Mouse (Mus musculus): ENCODE measurements at regions not wholly inside any gene's neighbourhood (a gene's known extent, or its start where the extent isn't known, plus 50 kb on each side); places are given as distances from the start of the nearest gene placed in this dataset.
A peak's percentile ranks its signal among the peaks of the same experiment; 100 is the strongest.

DNA sequence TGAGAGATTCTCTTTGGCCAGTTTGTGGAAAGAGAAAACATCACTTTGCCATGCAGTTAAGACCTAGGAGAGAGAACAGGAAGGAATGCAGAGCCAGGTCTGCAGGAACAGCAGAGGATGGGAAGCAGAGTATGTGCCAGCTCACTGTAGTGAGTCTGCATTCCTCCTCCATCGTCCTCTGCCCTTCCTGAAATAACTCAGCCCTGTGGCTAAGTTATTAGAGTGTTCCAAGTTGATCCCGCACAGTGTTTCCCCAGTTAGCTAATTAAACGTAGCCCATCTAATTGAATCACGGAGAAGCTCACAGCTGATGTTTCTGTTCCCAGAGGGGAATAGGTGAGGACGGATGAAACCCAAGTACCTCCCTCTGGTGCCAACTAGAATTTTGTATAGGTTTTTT is 142.3 kb upstream of the Rack1 start:
- H3K4me1 ChIP-seq (replicated peaks; ENCODE audit: control insufficient read depth, insufficient read depth), result no peaks in the 10 kb centered on the region
- H3K4me2 ChIP-seq (replicated peaks; ENCODE audit: low read depth), result no peak overlapping the region
- WGBS, result 62% methylated on average over 5 of the region's 5 CpGs
- DNase-seq (ENCODE audit: low spot score), result no peak
- H3K9ac ChIP-seq (ENCODE audit: low read length), result no peak overlapping the region
- no peak for TF ChIP-seq EP300 (optimal IDR thresholded peaks at IDR 0.05)
- TF ChIP-seq CTCF (IDR thresholded peaks at IDR 0.05; ENCODE audit: low read depth), result no peak
- no peak for ATAC-seq (ENCODE audit: low FRiP score, low TSS enrichment)
- no peak overlapping the region for H3K4me3 ChIP-seq (ENCODE audit: low read depth, low read length)
- H3K27ac ChIP-seq (replicated peaks), result no peak overlapping the region
- H3K9me3 ChIP-seq (ENCODE audit: control insufficient read depth, low read length), result no peaks in the 10 kb centered on the region
- no peaks in the 10 kb centered on the region for H3K27me3 ChIP-seq (ENCODE audit: control insufficient read depth, insufficient read depth, low read length)
- H3K36me3 ChIP-seq (ENCODE audit: control insufficient read depth, insufficient read depth, low read length), result no peaks in the 10 kb centered on the region

GRCm38 (mm10) chr11:48661641-48662040 is 138.5 kb upstream of the Rack1 start:
- Histone ChIP-seq H3K9ac (ENCODE audit: low read length) (no peak overlapping the region), H3K27ac (replicated peaks) (no peak overlapping the region), H3K36me3 (ENCODE audit: control insufficient read depth, insufficient read depth, low read length) (no peaks in the 10 kb centered on the region), H3K4me3 (ENCODE audit: low read depth, low read length) (no peak overlapping the region), H3K4me2 (replicated peaks; ENCODE audit: low read depth) (no peak overlapping the region), H3K4me1 (replicated peaks; ENCODE audit: control insufficient read depth, insufficient read depth) (no peaks in the 10 kb centered on the region), H3K27me3 (ENCODE audit: control insufficient read depth, insufficient read depth, low read length) (no peaks in the 10 kb centered on the region), H3K9me3 (ENCODE audit: control insufficient read depth, low read length) (no peaks in the 10 kb centered on the region)
- no peak for DNase-seq (ENCODE audit: low spot score)
- ATAC-seq (ENCODE audit: low FRiP score, low TSS enrichment), result no peak
- TF ChIP-seq CTCF (IDR thresholded peaks at IDR 0.05; ENCODE audit: low read depth) (no peak), EP300 (optimal IDR thresholded peaks at IDR 0.05) (no peak)
- WGBS, result 43% methylated on average over 4 of the region's 4 CpGs

GRCm38 (mm10) chr11:48684781-48685314 is 115.3 kb upstream of the Rack1 start:
- no peak for TF ChIP-seq CTCF (IDR thresholded peaks at IDR 0.05; ENCODE audit: low read depth)
- TF ChIP-seq EP300 (optimal IDR thresholded peaks at IDR 0.05), result no peak

DNA sequence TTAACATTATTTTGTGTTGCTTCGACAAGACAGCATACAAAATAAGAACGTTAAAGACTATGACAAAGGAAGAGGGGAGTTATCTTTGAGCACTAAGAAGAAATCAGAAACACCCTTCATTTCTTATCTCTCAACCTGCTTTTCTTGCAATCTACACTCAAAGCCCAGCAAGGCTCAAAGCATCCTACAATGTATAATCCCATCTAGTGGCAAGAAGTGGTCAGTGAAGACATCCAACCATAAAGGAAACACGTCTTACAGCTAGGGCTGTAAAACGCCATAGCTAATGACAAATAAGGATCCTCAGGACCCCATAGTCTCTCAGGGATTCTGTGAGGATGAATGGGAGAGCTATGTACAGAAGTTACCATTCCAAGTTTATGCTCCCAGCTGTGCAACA is 110.1 kb upstream of the Rack1 start:
- no peak overlapping the region for H3K4me3 ChIP-seq (ENCODE audit: low read depth, low read length)

More at GRCm38 (mm10) chr11:48684781-48685314, 115.3 kb upstream of the Rack1 start:
- H3K4me1 ChIP-seq (replicated peaks; ENCODE audit: control insufficient read depth, insufficient read depth), result no peaks in the 10 kb centered on the region
- no peak overlapping the region for H3K4me3 ChIP-seq (ENCODE audit: low read depth, low read length)
- no peaks in the 10 kb centered on the region for H3K9me3 ChIP-seq (ENCODE audit: control insufficient read depth, low read length)
- no peak overlapping the region for H3K4me2 ChIP-seq (replicated peaks; ENCODE audit: low read depth)
- H3K27ac ChIP-seq (replicated peaks), result no peak overlapping the region
- no peaks in the 10 kb centered on the region for H3K27me3 ChIP-seq (ENCODE audit: control insufficient read depth, insufficient read depth, low read length)
- H3K36me3 ChIP-seq (ENCODE audit: control insufficient read depth, insufficient read depth, low read length), result no peaks in the 10 kb centered on the region
- H3K9ac ChIP-seq (ENCODE audit: low read length), result no peak overlapping the region
- ATAC-seq (ENCODE audit: low FRiP score, low TSS enrichment) (0 out of 2 replicates have a peak, but pooled peaks have one; percentile 10), DNase-seq (ENCODE audit: low spot score) (no peak)
- 63% methylated on average over 3 of the region's 3 CpGs for WGBS

GRCm38 (mm10) chr11:48696352-48696751 is 103.8 kb upstream of the Rack1 start:
- H3K36me3 ChIP-seq (ENCODE audit: control insufficient read depth, insufficient read depth, low read length), result no peaks in the 10 kb centered on the region
- H3K4me1 ChIP-seq (replicated peaks; ENCODE audit: control insufficient read depth, insufficient read depth), result no peaks in the 10 kb centered on the region
- no peak overlapping the region for H3K4me3 ChIP-seq (ENCODE audit: low read depth, low read length)
- DNase-seq (ENCODE audit: low spot score) (no peak), ATAC-seq (ENCODE audit: low FRiP score, low TSS enrichment) (no peak)
- H3K9me3 ChIP-seq (ENCODE audit: control insufficient read depth, low read length), result no peaks in the 10 kb centered on the region
- no peak overlapping the region for H3K4me2 ChIP-seq (replicated peaks; ENCODE audit: low read depth)
- WGBS, result 84% methylated on average over 2 of the region's 2 CpGs
- no peak overlapping the region for H3K9ac ChIP-seq (ENCODE audit: low read length)
- H3K27ac ChIP-seq (replicated peaks), result no peak overlapping the region
- no peaks in the 10 kb centered on the region for H3K27me3 ChIP-seq (ENCODE audit: control insufficient read depth, insufficient read depth, low read length)
- TF ChIP-seq EP300 (optimal IDR thresholded peaks at IDR 0.05), result no peak
- no peak for TF ChIP-seq CTCF (IDR thresholded peaks at IDR 0.05; ENCODE audit: low read depth)

More for the DNA sequence above, 110.1 kb upstream of the Rack1 start:
- WGBS, result 75% methylated on average over 4 of the region's 4 CpGs
- Histone ChIP-seq H3K9ac (ENCODE audit: low read length) (no peak overlapping the region), H3K27me3 (ENCODE audit: control insufficient read depth, insufficient read depth, low read length) (no peaks in the 10 kb centered on the region), H3K9me3 (ENCODE audit: control insufficient read depth, low read length) (no peaks in the 10 kb centered on the region), H3K27ac (replicated peaks) (no peak overlapping the region), H3K4me1 (replicated peaks; ENCODE audit: control insufficient read depth, insufficient read depth) (no peaks in the 10 kb centered on the region), H3K4me2 (replicated peaks; ENCODE audit: low read depth) (no peak overlapping the region), H3K36me3 (ENCODE audit: control insufficient read depth, insufficient read depth, low read length) (no peaks in the 10 kb centered on the region)
- no peak for ATAC-seq (ENCODE audit: low FRiP score, low TSS enrichment)
- TF ChIP-seq CTCF (IDR thresholded peaks at IDR 0.05; ENCODE audit: low read depth) (peak; percentile 26; the same call in 1 of the 2 replicates), EP300 (optimal IDR thresholded peaks at IDR 0.05) (no peak)
- DNase-seq (ENCODE audit: low spot score), result no peak

GRCm38 (mm10) chr11:48697191-48697590 is 102.9 kb upstream of the Rack1 start:
- Histone ChIP-seq H3K9ac (ENCODE audit: low read length) (no peak overlapping the region), H3K27me3 (ENCODE audit: control insufficient read depth, insufficient read depth, low read length) (no peaks in the 10 kb centered on the region), H3K4me2 (replicated peaks; ENCODE audit: low read depth) (no peak overlapping the region), H3K9me3 (ENCODE audit: control insufficient read depth, low read length) (no peaks in the 10 kb centered on the region), H3K27ac (replicated peaks) (no peak overlapping the region), H3K4me1 (replicated peaks; ENCODE audit: control insufficient read depth, insufficient read depth) (no peaks in the 10 kb centered on the region), H3K36me3 (ENCODE audit: control insufficient read depth, insufficient read depth, low read length) (no peaks in the 10 kb centered on the region), H3K4me3 (ENCODE audit: low read depth, low read length) (no peak overlapping the region)
- ATAC-seq (ENCODE audit: low FRiP score, low TSS enrichment) (no peak), DNase-seq (ENCODE audit: low spot score) (no peak)
- TF ChIP-seq CTCF (IDR thresholded peaks at IDR 0.05; ENCODE audit: low read depth) (no peak), EP300 (optimal IDR thresholded peaks at IDR 0.05) (no peak)
